Mouse (Mus musculus) fat pad, adult 2 months (tissue): ENCODE data around the gene Tph1.

Experiments
- DNase-seq: peaks from one replicate; pipeline ENCODE4 v3.0.0-alpha.2; 2011; ENCODE audit warnings: low read depth, low spot score; ENCODE audit errors: extremely low read depth

The Tph1 gene

GRCm38 (mm10) chr7:46603051-46603450, 69.3 kb downstream of the Tph1 start:
- no peak for DNase-seq

GRCm38 (mm10) chr7:46602079-46602478, 70.3 kb downstream of the Tph1 start:
- DNase-seq, result no peak

DNA sequence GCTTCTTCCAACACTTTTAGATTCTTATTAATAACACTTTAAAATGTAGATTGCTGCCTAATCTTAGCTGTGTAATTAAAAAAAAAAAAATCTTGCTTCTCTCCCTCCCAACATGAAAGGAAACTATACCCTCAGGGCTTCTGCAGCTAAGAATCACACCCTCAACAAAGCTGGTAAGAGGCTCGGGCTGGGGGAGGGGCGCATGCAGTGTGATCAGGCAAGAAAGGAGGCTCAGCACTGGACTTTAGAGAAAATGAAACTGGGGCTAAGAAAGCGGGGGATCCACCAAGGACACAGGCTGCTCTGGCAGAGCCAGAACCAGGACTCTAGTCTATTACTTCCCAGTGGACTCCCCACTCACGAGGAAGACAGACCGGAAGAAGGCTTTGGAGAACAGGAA, 71.2 kb downstream of the Tph1 start:
- no peak for DNase-seq

GRCm38 (mm10) chr7:46597006-46597405, 75.3 kb downstream of the Tph1 start:
- DNase-seq, result no peak
